Mouse (Mus musculus) neural tube, embryonic 10.5 days (tissue): ENCODE data around the gene Plet1.
A peak's percentile ranks its signal among the peaks of the same experiment; 100 is the strongest.

Experiments
- DNase-seq: peaks from one replicate; pipeline ENCODE4 v3.0.0-alpha.2; 2017; ENCODE audit warnings: low spot score; ENCODE audit errors: extremely low spot score

The Plet1 gene

DNA sequence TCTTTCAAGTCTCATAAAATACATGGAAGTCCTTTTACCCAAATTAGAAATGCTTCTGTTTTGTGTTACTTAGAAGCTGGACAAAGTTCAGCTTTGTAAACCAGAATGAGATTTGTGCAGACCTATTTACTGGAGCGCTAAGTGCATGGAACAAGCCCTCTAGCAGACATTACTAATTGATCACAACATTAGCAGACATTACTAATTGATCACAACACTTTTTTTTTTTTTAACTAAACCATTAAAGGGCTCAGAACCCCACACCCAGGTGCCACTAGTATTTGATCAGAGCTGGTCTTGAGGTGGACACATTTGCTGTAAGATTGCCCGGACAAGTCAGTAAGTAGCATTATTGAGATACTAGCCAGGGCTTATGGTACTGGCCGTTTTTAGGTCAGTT, 39.5 kb downstream of the Plet1 start:
- no peak for DNase-seq

DNA sequence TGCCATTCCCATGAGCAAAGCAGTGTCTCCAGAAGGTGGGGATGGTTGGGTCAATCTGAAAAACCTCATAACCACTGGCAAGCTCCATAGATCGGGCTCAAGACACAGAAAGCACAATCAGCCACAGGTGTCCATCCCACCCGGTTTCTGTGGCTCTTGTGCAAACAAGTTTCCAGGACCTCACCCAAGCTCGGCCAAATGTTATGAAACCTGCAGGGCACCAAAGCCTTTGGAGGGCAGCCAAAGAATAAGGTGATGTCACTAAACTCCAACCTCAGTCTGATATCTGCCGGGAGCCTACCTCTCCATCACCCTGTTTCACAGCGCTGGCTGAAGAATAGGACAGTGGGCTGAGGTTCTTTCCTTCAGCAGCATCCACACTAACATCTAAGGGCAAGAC, 41.6 kb downstream of the Plet1 start:
- DNase-seq: no peak

DNA sequence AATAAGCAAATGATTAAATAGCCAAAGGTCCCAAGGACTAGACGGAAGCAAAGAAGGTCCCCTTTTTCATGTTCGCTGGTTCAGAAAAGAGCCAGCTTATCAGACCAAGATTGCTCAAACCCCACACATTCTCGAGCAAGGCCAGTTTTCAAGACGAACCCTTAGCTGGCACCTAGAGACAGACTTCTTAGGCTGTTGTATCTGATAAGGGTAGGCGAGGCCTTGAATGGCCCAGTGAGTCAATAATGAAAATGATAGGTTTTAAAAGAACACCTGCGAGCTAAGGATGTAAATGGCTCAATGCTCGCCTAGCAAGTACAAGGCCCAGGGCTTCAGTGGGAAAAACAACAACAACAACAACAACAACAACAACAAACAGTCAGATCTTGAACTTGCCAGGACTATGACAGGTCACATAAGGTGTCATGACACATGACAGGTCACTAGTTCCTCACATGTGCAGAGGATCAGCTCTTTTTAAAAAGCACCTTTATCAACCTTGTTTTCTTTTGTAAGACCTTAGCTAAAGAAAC, 42.3 kb downstream of the Plet1 start:
- no peak for DNase-seq

DNA sequence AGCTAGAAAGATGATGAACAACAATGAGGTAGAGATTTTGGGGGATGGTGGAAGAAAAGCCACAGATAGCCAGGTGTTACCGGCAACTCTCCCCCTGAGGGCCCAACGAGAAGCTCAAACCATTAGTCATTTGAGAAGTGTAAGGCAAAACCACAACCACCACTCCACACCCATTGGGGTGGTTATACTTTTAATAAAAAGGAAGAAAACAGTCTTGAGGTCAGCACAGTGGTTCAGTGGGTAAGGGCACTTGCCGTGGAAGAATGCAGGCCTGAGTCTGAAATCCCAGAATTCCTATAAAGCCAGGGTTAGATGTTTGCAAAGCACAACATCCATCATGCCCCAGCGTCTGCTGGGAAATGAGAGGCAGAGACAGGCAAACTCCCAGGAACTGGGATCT, 43.0 kb downstream of the Plet1 start:
- no peak for DNase-seq

DNA sequence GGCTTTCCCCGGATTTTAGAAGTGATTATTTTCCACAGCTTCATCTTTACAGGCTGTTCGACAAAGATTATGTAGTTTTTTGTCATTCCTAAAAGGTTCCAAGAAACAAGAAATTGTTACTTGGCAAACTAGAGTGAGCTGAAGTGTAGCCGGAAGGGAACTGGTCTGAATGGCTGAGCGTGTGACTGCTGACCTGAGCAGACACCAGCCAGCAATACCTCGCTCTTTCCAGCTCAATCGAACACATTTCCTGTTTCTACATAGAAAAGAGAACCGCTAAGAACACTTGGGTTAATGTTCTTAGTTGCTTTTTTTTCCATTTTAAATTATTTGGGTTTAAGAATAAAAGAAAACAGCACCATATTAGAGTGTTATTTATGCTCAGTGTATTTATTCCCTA, 45.8 kb downstream of the Plet1 start:
- DNase-seq: no peak

DNA sequence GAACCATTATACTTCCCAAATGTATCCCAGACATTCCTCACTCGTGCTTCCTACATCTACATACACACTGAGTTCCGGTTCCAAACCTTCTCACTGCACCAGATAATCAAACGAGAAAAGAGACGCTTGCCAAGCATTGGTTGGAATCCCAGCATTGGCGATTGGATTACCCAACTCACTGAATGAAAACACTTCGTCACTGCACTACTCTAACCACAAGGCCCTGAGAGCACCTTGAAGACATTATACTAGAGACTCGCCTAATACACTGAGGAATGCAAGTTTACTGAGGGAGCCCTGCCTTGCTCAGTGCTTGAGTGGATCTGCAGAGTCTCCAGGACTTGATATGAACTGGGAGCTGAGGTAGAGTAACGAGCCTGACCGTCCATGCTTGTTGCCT, 48.1 kb downstream of the Plet1 start:
- no peak for DNase-seq

DNA sequence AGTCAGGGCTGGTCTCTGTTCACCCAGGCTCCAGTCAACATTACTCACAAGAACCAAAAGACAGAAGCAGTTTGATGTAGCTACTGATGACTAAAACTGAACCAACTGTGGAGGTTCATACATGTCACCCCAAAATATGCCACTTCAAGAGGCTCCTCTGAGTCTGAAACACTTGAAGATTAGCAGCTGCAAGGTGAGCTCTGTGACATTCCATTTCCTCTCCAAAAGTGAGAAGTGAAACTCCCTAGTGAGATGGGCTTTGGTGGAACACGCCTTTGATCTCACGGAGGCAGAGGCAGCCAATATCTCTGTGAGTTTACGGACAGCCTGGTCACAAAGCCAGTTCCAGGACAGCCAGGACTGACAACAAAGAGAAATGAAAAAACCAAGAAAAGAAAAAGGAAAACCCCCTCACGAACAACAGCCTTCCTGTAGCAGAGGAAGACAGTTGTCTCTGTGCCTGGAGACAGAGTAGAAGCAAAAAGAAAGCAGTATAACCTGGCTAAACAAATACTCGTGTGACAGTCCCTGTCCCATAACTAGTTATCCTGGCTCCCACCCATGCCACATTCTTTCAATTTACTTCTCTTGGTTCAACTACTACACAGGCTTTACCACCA, 53.6 kb downstream of the Plet1 start:
- no peak for DNase-seq

DNA sequence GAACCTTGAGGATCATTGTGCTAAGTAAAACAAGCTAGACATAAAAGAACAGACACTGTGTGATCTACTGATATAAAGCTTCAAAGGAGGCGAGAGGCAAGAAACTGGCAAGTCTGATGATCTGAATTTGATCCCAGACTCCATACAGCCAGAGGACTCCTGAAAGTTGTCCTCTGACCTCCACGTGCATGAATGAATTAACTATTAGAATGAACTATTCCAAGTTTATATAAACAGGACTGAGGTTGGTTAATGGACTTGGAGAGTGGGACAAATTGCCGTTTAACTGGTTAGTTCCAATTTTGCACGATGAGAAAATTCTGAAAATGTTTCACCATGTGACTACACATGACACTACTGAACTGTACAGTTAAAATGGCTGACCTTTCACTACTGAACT, 54.6 kb downstream of the Plet1 start:
- DNase-seq: no peak

DNA sequence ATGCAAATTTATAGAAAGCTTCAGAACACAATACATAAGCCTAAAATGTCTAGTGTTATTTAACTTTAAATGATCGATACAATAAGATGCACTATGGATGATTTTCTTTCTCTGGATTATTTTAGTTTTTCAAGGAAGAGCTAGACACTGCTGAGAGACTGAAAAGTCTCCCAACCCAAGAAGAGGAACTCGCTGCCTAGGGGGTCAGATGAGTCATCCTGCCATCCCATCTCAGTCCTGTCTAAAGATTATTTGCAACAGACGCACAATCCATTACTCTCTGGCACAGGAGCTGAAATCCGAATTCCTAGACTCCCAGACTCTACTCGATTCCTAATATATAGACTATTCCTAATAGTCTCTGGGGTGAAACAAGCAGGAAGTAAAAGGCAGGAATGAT, 57.9 kb downstream of the Plet1 start:
- no peak for DNase-seq

DNA sequence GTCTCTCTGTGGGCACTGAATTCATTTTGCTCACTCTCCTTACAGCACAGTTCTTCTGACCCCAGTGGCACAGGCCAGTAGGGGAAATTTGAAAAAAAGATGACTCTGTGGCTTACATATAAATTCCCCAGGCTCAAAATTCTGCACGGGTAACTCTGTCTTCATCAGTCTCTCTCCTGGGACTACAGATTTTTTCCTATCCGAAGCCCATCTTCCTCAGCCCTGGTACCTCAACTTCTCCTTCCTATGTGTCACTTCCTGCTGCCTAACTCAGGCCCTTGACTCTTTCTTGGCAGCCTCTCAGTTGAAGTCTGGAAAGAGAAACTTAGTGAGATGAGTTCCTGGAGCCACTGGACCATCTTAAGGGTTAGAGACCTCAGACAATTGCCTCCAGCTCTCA, 59.2 kb downstream of the Plet1 start:
- no peak for DNase-seq

DNA sequence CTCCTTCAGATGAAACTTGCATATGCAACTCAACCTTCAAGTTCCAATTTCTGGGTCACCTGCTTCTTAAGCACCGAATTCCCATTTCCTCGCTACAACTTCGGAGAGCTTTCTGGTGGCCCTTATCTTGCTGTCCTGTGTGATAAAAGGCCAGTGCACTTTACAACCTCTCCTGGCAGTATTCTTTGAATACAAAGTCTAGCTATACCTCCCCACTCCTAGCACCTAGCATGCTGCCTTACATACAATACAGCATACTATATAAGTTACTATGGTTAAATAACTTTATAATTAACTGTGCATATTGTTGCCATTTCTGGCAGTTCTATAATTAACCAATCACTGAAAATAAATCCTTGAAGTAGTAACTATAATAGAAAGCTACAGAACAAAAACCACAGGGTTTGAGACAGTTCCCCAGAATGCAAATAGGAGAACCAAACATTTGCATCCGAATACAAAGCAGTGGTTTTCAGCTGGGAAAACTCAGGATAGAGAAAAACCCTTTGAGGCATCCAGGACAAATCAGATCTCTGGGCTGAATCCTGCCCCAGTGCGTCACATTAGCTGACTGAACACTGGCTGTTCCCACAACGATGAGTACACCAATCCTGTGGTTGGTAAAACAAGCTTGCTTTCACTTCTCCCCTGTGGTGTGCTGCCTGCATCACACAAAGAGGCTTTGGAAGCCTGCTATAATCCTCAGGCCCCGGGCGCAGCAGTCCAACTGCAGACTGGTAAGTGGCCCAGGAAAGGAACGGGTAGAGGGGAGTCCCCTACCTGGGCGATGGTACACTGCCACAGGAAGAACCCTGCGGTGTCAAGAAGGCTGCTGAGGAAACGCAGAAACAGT, 60.1 kb downstream of the Plet1 start, which contains the start of gene Il18:
Gene Il18 (plus strand): TSS at position 587 of the 853 bp plus-strand sequence.
- DNase-seq: peak; percentile 24

DNA sequence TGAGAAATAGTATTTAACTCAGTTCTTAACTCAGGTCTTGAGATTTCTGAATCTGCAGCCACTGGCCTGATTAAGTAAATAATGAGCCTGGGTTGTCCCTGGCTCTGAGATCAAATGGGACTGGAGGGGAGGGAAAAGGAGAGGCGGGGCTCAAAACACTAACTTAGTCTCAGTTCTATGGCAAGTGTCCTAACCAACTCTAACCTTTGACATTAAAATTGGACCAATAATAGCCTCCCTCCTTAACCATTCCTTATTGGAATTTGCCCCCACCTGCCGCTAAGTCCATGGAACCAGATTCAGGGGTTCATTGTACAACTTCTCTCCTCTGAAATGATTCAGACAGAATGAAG, 60.7 kb downstream of the Plet1 start, which contains the start of gene Bco2:
Gene Bco2 (minus strand): TSS at position 88 of the 353 bp plus-strand sequence.
- no peak for DNase-seq
